Comparison of ENCODE assay signal across 9 mouse cellular contexts in the genomic region with DNA sequence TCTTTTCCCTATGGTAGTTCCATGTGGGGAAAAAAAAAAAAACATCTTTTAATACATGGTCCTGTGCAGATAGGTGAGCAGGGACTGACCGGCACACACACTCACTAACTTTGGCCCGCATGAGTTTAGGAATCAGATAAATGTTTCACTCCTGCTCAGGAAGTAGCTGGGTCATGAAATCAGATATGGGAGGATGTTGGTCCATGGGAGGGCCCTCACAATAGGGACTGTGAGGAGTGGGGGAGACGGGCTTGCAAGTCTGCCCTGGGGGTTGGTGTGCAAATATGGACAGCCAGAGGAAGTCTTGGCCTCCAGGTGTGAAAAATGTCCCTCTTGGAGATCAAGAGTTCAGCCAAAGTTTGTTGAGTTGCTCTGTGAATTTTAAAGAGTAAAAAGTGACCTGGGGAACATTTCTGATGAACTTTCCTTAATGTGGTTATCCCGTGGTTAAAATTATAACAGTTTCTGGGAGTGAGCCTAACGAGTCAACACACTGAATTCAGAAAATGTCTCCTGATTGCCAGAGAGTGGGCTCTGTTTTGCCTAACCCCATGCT. TPM values are rescaled to one million over a fixed set of nuclear protein-coding genes. Genes with fewer than 3 reads are reported as not detected.
DNase-seq lines count a peak whose midpoint lies in the region; ATAC-seq and TF ChIP-seq lines count a peak whose summit lies in the region.
"Had no signal": no experiment of that assay in that cellular context is flagged by ENCODE, and none has a peak within 500 bp of the region (broad histone marks: within the 10 kb centered on the region; RNA-seq: fewer than 3 reads in every experiment).

No protein-coding gene starts in this region.

- ATAC-seq in forebrain, embryonic 16.5 days = no peak
- no peak for ATAC-seq in lung, embryonic 14.5 days (ENCODE audit: insufficient read depth)
- ATAC-seq in neural tube, embryonic 13.5 days (ENCODE audit: low read depth) = no peak
- no peak for ATAC-seq in cerebellum, adult (ENCODE audit: insufficient number of reproducible peaks, low FRiP score, low TSS enrichment)

- H3K9me3 ChIP-seq in forebrain, embryonic 10.5 days = no peaks in the 10 kb centered on the region
- H3K9me3 ChIP-seq in forebrain, embryonic 16.5 days (ENCODE audit: control insufficient read depth, low read length) = no peaks in the 10 kb centered on the region
- H3K9me3 ChIP-seq in lung, embryonic 14.5 days (ENCODE audit: low read depth, low read length) = no peaks in the 10 kb centered on the region
- no peaks in the 10 kb centered on the region for H3K9me3 ChIP-seq in neural tube, embryonic 13.5 days

- no peak overlapping the region for H3K4me3 ChIP-seq in forebrain, embryonic 10.5 days
- H3K4me3 ChIP-seq in forebrain, embryonic 16.5 days (replicated peaks; ENCODE audit: low read length) = no peak overlapping the region
- no peak overlapping the region for H3K4me3 ChIP-seq in lung, embryonic 14.5 days (ENCODE audit: low read depth, low read length)
- no peak overlapping the region for H3K4me3 ChIP-seq in neural tube, embryonic 13.5 days

- H3K4me1 ChIP-seq in forebrain, embryonic 10.5 days = peaks cover 70% of the 10 kb centered on the region
- peaks cover 30% of the 10 kb centered on the region for H3K4me1 ChIP-seq in forebrain, embryonic 16.5 days (replicated peaks; ENCODE audit: control insufficient read depth, insufficient read depth, low read length)
- H3K4me1 ChIP-seq in lung, embryonic 14.5 days (ENCODE audit: insufficient read depth) = peaks cover 37% of the 10 kb centered on the region
- peaks cover 52% of the 10 kb centered on the region for H3K4me1 ChIP-seq in neural tube, embryonic 13.5 days (replicated peaks)

- DNase-seq in forebrain, embryonic 10.5 days (ENCODE audit: extremely low spot score, low spot score) = no peak
- peak; percentile 13 for DNase-seq in lung, embryonic 14.5 days
- DNase-seq in lung, postnatal 10 days = no peak
- DNase-seq in kidney, adult 8-10 months = peak; percentile 19 to 51
- DNase-seq in spleen, postnatal 36 days (ENCODE audit: low spot score in 2 of 2) = no peak
- DNase-seq: spleen, adult 18-20 months had no signal

- H3K27ac ChIP-seq in forebrain, embryonic 10.5 days = peak overlapping the region; percentile 96
- no peak overlapping the region for H3K27ac ChIP-seq in forebrain, embryonic 16.5 days (ENCODE audit: low read length)
- peak overlapping the region; percentile 75; the same call in 1 of the 2 replicates for H3K27ac ChIP-seq in lung, embryonic 14.5 days (ENCODE audit: low read depth)
- H3K27ac ChIP-seq in neural tube, embryonic 13.5 days (replicated peaks) = peak overlapping the region; percentile 87; the same call in 1 of the 2 replicates

- no peaks in the 10 kb centered on the region for H3K27me3 ChIP-seq in forebrain, embryonic 10.5 days (ENCODE audit: poor library complexity, severe bottlenecking)
- H3K27me3 ChIP-seq in forebrain, embryonic 16.5 days (replicated peaks; ENCODE audit: control insufficient read depth, insufficient read depth, low read length) = no peaks in the 10 kb centered on the region
- H3K27me3 ChIP-seq in lung, embryonic 14.5 days (ENCODE audit: insufficient read depth, low read length) = no peaks in the 10 kb centered on the region
- H3K27me3 ChIP-seq in neural tube, embryonic 13.5 days = no peaks in the 10 kb centered on the region

- H3K36me3 ChIP-seq in forebrain, embryonic 10.5 days (replicated peaks) = no peaks in the 10 kb centered on the region
- no peaks in the 10 kb centered on the region for H3K36me3 ChIP-seq in forebrain, embryonic 16.5 days (ENCODE audit: control insufficient read depth, insufficient read depth)
- H3K36me3 ChIP-seq in lung, embryonic 14.5 days (ENCODE audit: insufficient read depth) = no peaks in the 10 kb centered on the region
- H3K36me3 ChIP-seq in neural tube, embryonic 13.5 days = no peaks in the 10 kb centered on the region

- WGBS in forebrain, embryonic 10.5 days = 75% methylated on average over 5 of the region's 5 CpGs
- 60% methylated on average over 5 of the region's 5 CpGs for WGBS in forebrain, embryonic 16.5 days
- 37% methylated on average over 5 of the region's 5 CpGs for WGBS in lung, embryonic 14.5 days
- WGBS in neural tube, embryonic 13.5 days = 76% methylated on average over 5 of the region's 5 CpGs

- H3K9ac ChIP-seq in forebrain, embryonic 16.5 days (replicated peaks; ENCODE audit: low read depth, low read length) = no peak overlapping the region
- H3K9ac ChIP-seq in lung, embryonic 14.5 days = no peak overlapping the region
- no peak overlapping the region for H3K9ac ChIP-seq in neural tube, embryonic 13.5 days

- H3K4me2 ChIP-seq in forebrain, embryonic 16.5 days (ENCODE audit: low read length) = no peak overlapping the region
- no peak overlapping the region for H3K4me2 ChIP-seq in lung, embryonic 14.5 days
- no peak overlapping the region for H3K4me2 ChIP-seq in neural tube, embryonic 13.5 days

- TF ChIP-seq CTCF in lung, embryonic 14.5 days (IDR thresholded peaks at IDR 0.05; ENCODE audit: low read depth) = no peak

RNA-seq across cellular contexts. Expression of gene Zfp36l1, which starts 53.0 kb away (rescaled TPM):
- 121 and 129 TPM in 2 replicates for polyA plus RNA-seq in forebrain, embryonic 10.5 days (2016; fragmentation: Nextera tagmentation; extraction: Ambion mirVana)
- polyA plus RNA-seq in forebrain, embryonic 16.5 days (2015; fragmentation: Nextera tagmentation; extraction: Ambion mirVana) = 22.6 and 26.7 TPM in 2 replicates
- polyA plus RNA-seq in lung, embryonic 14.5 days (2014; fragmentation: Nextera tagmentation; extraction: Ambion mirVana) = 190 and 192 TPM in 2 replicates
- polyA plus RNA-seq in neural tube, embryonic 13.5 days (2015; fragmentation: Nextera tagmentation; extraction: Ambion mirVana) = 49.6 and 57.4 TPM in 2 replicates

Comparison
In these comparisons a context has a peak if more than half of its experiments do, and no peak if none do; other contexts are left out.
1. DNase-seq: peak in lung, embryonic 14.5 days (single experiment) and kidney, adult 8-10 months (2 of 2); none in forebrain, embryonic 10.5 days (single experiment), lung, postnatal 10 days (single experiment) and spleen, postnatal 36 days (0 of 2).